Mouse (Mus musculus) heart, postnatal 36 days (tissue): Measurements from ENCODE around the gene Gm28729. TPM values are rescaled to one million over a fixed set of nuclear protein-coding genes. Genes with fewer than 3 reads are reported as not detected.
"Not testable (repeated sequence)": the region's sequence is repeated elsewhere in the genome, so short reads cannot be mapped to it uniquely, and the experiment has no call there.

Experiments used
- DNase-seq, 2 experiments: peaks; one replicate each; pipeline ENCODE4 v3.0.0; 2021 to 2022
- intact Hi-C: fragments of 180-260 bp; cut with DNase I; formaldehyde crosslinking; loops from one replicate; pipeline ENCODE4 v1.15.1; 2025
- total RNA-seq, 2 experiments: library from RNA; stranded (reverse); gene quantifications; 2 replicates each; pipeline ENCODE4 v1.2.3; 2021

Gm28729 gene
- not detected for total RNA-seq

- no peak for DNase-seq
- intact Hi-C loops: no loop called here
Measured at GRCm38 (mm10) chr9:96524972-96525506, at the start of gene Gm28729. Gm28729 (minus strand) TSS chr9:96525264.

DNA sequence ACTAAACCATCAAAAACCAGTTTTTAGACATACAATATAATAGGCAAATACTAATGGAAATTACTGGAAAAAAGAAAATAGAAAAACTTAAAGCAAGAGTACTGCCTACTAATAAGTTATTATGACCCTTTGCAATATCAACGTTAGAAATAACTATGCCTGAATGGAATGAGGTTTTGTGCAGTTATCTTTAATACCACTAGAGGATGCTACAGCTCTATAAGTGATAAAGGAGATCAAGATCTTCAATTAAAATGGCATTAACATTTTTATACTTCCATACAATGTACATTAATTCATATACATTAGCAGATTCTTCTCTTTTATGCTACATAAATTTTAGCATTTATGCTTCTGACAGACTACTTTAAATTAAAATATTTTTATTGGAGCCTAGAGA, 48.2 kb upstream of the Gm28729 start:
- intact Hi-C loops: loop anchor here (1.0 to 5.0 kb wide), 3 partner anchors 79 to 246 kb away; no protein-coding TSS in a partner anchor
- DNase-seq: no peak

- intact Hi-C loops: loop anchor here (1.0 to 5.0 kb wide), 3 partner anchors 80 to 246 kb away; no protein-coding TSS in a partner anchor
Measured at GRCm38 (mm10) chr9:96572754-96573153, 47.7 kb upstream of the Gm28729 start.

DNA sequence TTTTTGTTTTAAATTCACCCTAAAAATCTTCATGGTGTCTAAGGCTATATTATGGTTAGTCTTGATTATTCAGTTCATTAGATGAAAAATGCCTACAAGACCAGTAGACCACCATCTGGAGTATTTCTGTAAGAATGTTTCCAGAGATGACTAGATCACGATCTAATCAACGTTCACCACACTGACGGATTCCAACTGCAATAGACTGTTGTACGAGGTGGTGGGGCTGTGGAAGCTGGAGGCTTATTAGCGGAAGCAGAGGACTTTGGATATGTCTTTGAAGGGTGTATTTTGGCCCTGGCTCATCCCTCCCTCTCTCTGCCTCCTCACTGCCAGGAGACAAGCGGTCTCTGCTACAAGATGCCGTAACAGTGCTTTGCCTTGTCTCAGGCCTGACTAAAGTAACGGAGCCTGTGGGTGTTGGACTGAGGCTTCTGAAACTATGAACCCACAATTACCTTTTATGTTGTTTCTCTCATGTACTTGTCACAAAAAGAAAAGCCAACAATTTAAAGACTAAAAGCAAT, 41.5 kb upstream of the Gm28729 start:
- DNase-seq: no peak
- intact Hi-C loops: no loop called here

More at GRCm38 (mm10) chr9:96572754-96573153, 47.7 kb upstream of the Gm28729 start:
- no peak for DNase-seq

DNA sequence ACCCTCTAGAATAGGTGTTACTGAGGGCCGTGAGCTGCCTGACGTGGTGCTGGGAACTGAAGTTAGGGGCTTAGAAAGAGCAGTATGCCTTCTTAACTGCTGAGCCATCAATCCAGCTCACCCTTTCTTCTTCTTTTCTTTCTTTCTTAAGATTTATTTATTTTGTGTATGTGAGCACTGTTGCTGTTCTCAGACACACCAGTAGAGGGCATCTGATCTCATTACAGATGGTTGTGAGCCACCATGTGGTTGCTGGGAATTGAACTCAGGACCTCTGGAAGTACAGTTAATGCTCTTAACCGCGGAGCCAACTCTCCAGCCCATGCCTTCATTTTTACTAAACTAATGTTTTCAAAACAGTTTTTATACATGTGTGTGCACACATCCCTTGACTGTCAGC, 38.4 kb upstream of the Gm28729 start:
- DNase-seq: no peak
- intact Hi-C loops: no loop called here

DNA sequence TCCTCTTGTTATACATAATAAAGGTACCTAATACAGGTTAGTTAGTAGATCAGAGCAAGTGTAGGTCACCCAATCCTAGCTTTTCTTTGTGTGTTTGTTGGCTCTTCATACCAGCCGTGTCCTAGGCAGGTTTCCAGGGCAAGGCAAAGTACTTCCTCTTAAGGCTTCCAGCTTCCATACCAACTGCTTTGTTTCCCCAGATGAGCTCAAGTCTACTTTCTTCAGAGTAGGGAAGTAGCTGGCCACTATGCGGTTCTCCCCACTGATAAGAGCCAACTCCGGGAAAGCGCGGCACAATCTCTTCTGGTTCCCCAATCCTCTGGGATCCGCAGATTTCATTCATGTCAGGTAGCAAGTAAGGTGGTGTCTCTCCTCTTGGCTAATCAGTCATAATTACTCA, 34.1 kb upstream of the Gm28729 start:
- intact Hi-C loops: no loop called here
- DNase-seq: no peak

GRCm38 (mm10) chr9:96558594-96558993, 33.5 kb upstream of the Gm28729 start:
- no peak for DNase-seq
- intact Hi-C loops: no loop called here

DNA sequence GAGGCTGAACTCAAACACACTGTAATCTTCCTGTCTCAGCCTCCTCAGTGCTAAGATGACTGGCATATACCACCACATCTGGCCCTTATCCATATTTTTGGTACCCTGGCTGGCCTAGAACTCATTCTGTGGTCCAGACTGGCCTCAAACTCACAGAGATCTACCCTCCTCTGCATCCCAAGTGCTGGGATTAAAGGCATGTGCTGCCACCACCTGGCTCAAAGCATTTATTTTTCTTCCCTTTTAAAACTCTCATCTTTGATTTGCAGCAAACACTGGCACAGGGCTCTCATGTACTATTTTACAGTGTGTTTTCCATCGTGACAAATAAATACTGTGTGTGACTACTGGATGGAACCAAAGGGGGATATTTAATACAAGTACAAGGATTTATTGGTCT, 29.0 kb upstream of the Gm28729 start:
- intact Hi-C loops: no loop called here
- no peak for DNase-seq

GRCm38 (mm10) chr9:96545410-96545809, 20.3 kb upstream of the Gm28729 start:
- DNase-seq: no peak
- intact Hi-C loops: no loop called here

GRCm38 (mm10) chr9:96543643-96544640, 18.9 kb upstream of the Gm28729 start:
- peak; percentile 61 to 62 for DNase-seq
- intact Hi-C loops: no loop called here

DNA sequence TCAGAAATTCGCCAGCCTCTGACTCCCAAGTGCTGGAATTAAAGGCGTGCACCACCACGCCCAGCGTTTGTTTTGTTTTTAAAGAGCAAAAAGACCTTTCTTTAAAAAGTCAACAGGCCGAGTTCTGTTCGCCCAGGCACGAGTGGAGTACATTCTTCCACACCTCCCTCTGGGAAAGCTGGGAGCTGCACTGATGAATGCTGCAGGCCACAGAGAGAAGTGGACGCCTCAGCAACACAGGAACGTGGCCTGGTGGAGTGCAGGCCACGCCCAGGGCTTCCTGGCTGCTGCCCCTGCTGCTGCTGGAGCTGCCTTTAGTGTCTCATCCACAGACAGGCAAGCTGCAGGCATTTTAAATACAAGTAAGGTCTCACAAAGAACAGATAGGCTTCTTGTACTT, 13.9 kb upstream of the Gm28729 start:
- DNase-seq: no peak
- intact Hi-C loops: no loop called here

GRCm38 (mm10) chr9:96537615-96537919, 12.5 kb upstream of the Gm28729 start:
- DNase-seq: no peak
- intact Hi-C loops: no loop called here

DNA sequence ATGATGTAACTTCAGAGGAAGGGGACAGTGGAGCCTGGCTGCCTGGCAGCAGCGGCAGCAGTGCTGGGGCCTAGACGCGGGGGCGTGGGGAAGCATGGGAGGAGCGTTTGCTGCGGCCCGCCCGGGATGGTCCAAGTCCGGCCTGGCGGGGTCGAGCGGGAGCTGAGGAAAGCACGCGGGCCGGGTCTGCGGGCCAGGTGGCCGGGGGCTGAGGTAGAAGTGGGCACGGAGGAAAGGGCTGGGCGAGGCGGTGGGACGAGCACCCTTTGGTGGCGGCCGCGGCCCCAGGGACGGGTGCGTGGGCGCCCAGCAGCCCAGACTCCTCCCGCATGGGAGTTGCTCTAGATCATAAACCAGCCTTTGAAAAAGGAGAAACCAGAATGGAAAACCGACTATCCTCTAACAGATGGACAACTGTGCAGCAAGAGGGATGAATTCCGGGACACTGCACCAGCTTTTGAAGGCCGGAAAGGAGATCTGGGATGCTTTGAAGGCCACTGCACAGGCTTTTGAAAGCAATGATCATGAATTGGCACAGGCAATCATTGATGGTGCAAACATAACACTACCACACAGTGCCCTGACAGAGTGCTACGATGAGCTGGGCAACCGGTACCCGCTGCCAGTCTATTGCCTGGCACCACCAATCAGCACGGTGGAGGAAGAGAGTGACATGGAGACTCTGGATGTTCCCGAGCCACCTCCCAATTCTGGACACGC, 12.0 kb upstream of the Gm28729 start:
- peak; percentile 35 to 45 for DNase-seq
- intact Hi-C loops: no loop called here

GRCm38 (mm10) chr9:96536093-96536492, 11.0 kb upstream of the Gm28729 start:
- DNase-seq, intact Hi-C loops: not testable (repeated sequence)

GRCm38 (mm10) chr9:96535431-96535830, 10.4 kb upstream of the Gm28729 start:
- intact Hi-C loops: no loop called here
- DNase-seq: no peak

GRCm38 (mm10) chr9:96534256-96534655, 9.2 kb upstream of the Gm28729 start:
- no peak for DNase-seq
- intact Hi-C loops: no loop called here

GRCm38 (mm10) chr9:96533476-96533875, 8.4 kb upstream of the Gm28729 start:
- intact Hi-C loops: no loop called here
- no peak for DNase-seq

GRCm38 (mm10) chr9:96532531-96532930, 7.5 kb upstream of the Gm28729 start:
- intact Hi-C loops: no loop called here
- DNase-seq: no peak

GRCm38 (mm10) chr9:96530674-96531081, 5.6 kb upstream of the Gm28729 start:
- intact Hi-C loops: no loop called here
- peak in 1 of 2 experiments; percentile 24 for DNase-seq

GRCm38 (mm10) chr9:96529961-96530673, 5.1 kb upstream of the Gm28729 start:
- DNase-seq: no peak
- intact Hi-C loops: no loop called here
